Mouse (Mus musculus) embryonic facial prominence, embryonic 11.5 days (tissue): ENCODE data around the gene Ap3b1. TPM values are rescaled to one million over a fixed set of nuclear protein-coding genes. Genes with fewer than 3 reads are reported as not detected.
"Not testable (repeated sequence)": the region's sequence is repeated elsewhere in the genome, so short reads cannot be mapped to it uniquely, and the experiment has no call there.

Experiments
- ATAC-seq: fragments of 200-750 bp; cut with Nextera tagmentation; replicated peaks from 2 replicates; pipeline ENCODE4 v1.8.0; 2017; ENCODE audit warnings: low read depth; ENCODE audit not compliant: insufficient number of reproducible peaks, low FRiP score, low TSS enrichment
- DNase-seq: peaks from one replicate; pipeline ENCODE4 v3.0.0-alpha.2; 2015; ENCODE audit warnings: low spot score
- H3K27ac ChIP-seq: fragments of 300-500 bp; sonication (generic); replicated peaks from 2 replicates; pipeline ENCODE4 v1.5.1; 2014; ENCODE audit warnings: mild to moderate bottlenecking, low read depth, low read length, control low read depth
- H3K27me3 ChIP-seq: fragments of 300-500 bp; sonication (generic); 2 replicates; pipeline ENCODE4 v1.6.1; 2014; ENCODE audit warnings: mild to moderate bottlenecking, low read length, moderate library complexity, mixed read lengths; ENCODE audit not compliant: control insufficient read depth, insufficient read depth
- H3K36me3 ChIP-seq: fragments of 300-500 bp; sonication (generic); replicated peaks from 2 replicates; pipeline ENCODE4 v1.6.1; 2014; ENCODE audit warnings: low read depth, mild to moderate bottlenecking, low read length, moderate library complexity, mixed read lengths; ENCODE audit not compliant: control insufficient read depth, insufficient read depth
- H3K4me1 ChIP-seq: fragments of 300-500 bp; sonication (generic); 2 replicates; pipeline ENCODE4 v1.6.1; 2014; ENCODE audit warnings: low read length, mixed read lengths; ENCODE audit not compliant: control insufficient read depth, insufficient read depth
- H3K4me2 ChIP-seq: fragments of 300-500 bp; sonication (generic); 2 replicates; pipeline ENCODE4 v1.6.1; 2014; ENCODE audit warnings: low read depth, mild to moderate bottlenecking, control low read depth, low read length, moderate library complexity
- H3K4me3 ChIP-seq: fragments of 300-500 bp; sonication (generic); 2 replicates; pipeline ENCODE4 v1.5.1; 2014; ENCODE audit warnings: low read depth, low read length, control low read depth
- H3K9ac ChIP-seq: fragments of 300-500 bp; sonication (generic); replicated peaks from 2 replicates; pipeline ENCODE4 v1.6.1; 2014; ENCODE audit warnings: mild to moderate bottlenecking, control low read depth, low read length
- H3K9me3 ChIP-seq: fragments of 300-500 bp; sonication (generic); replicated peaks from 2 replicates; pipeline ENCODE4 v1.6.1; 2016; ENCODE audit warnings: mild to moderate bottlenecking, low read length, inconsistent platforms, mixed read lengths; ENCODE audit not compliant: control insufficient read depth
- WGBS: fragments of 180-500 bp; shearing (Covaris S2); extraction: QIAGEN DNeasy Blood & Tissue Kit; methylation state at CpG from one replicate; pipeline ENCODE4 v1.1.7; 2014; 5-methylcytosine and 5-hydroxymethylcytosine counted together
- polyA plus RNA-seq: library from polyadenylated mRNA; unstranded; fragments of >200 nt; fragmentation: Nextera tagmentation; extraction: Ambion mirVana; gene quantifications from 2 replicates; pipeline ENCODE4 v1.2.1, GENCODE M21; 2014

Ap3b1 gene
- polyA plus RNA-seq, 1 experiment from 2014 or later = 43.4 TPM

DNA sequence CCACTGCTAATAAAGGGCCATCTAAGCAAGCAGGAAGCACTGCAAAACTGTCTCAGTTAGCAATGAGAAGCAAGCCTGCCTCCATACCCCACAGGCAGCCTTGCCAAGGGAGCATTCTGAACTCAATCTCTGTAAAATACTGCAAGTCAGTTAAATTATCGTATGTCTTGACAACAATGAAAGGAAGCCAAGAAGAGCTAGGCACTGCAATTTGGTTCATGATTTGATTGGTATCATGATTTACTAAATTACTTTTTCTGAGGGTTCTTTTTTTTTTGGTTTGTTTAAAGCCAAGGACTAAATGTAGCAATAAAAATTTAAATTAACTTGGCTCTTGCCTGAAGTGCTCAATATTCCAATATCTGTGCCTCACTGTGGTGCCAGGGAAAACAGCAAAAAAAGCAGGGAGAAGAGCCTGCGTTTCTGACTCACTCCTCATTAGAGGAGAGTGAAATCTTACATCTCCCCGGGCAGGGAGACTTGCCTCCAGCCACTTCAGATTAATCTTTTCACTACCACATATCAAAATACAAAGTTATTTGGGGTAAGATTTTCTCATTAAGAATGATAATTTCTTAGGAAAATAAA is 28.3 kb upstream of the Ap3b1 start:
- no peak for DNase-seq
- ATAC-seq = no peak
- no peak overlapping the region for H3K27ac ChIP-seq
- WGBS = 74% methylated on average over 3 of the region's 3 CpGs
- no peak overlapping the region for H3K9ac ChIP-seq
- no peaks in the 10 kb centered on the region for H3K9me3 ChIP-seq
- no peaks in the 10 kb centered on the region for H3K27me3 ChIP-seq
- no peaks in the 10 kb centered on the region for H3K36me3 ChIP-seq
- no peaks in the 10 kb centered on the region for H3K4me1 ChIP-seq
- no peak overlapping the region for H3K4me2 ChIP-seq
- no peak overlapping the region for H3K4me3 ChIP-seq

DNA sequence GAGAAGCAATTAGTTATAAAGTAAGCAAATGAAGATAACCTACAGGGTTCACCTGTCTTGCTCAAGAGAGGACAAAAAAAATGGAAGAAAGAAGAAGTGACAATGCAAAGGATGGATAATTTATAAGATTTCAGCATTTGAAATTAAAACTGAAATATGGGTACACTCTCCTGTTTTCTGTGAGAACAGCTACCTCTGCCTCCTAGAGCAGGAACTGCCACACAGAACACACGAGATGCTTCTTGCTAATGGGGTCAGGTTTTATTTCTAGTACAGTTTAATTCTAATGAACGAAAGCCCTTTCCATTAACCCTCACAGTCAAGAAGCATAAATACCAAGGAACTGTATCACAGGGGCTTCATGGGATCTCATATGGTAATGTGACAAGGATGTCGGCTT is 20.4 kb upstream of the Ap3b1 start:
- ATAC-seq (no peak), DNase-seq (no peak)
- no peak overlapping the region for H3K4me2 ChIP-seq
- H3K9ac ChIP-seq = no peak overlapping the region
- no peak overlapping the region for H3K4me3 ChIP-seq
- no peaks in the 10 kb centered on the region for H3K9me3 ChIP-seq
- WGBS = 80% methylated on average over 3 of the region's 3 CpGs
- no peaks in the 10 kb centered on the region for H3K36me3 ChIP-seq
- H3K27me3 ChIP-seq = no peaks in the 10 kb centered on the region
- H3K4me1 ChIP-seq = no peaks in the 10 kb centered on the region
- no peak overlapping the region for H3K27ac ChIP-seq

DNA sequence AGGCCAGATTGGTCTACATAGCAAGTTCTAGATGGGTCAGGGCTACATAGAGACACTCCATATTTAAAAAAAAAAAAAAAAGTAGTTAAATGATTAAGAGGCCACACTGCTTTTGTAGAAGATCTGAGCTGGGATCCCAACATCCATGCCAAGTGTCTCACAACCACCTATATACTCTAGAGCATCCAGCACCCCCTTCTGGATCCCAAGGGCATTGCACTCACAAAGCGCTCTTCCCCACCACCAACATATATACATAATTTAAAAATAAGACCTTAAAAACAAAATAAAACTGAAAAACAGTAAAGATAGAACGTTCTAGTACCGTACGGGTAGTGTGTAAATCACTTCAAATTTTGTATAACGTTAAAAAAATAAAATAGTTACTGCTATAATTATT is 15.6 kb upstream of the Ap3b1 start:
- ATAC-seq (no peak), DNase-seq (no peak)
- no peaks in the 10 kb centered on the region for H3K36me3 ChIP-seq
- H3K4me2 ChIP-seq = no peak overlapping the region
- no peaks in the 10 kb centered on the region for H3K4me1 ChIP-seq
- no peaks in the 10 kb centered on the region for H3K9me3 ChIP-seq
- no peak overlapping the region for H3K27ac ChIP-seq
- no peak overlapping the region for H3K9ac ChIP-seq
- 87% methylated on average over 5 of the region's 5 CpGs for WGBS
- no peaks in the 10 kb centered on the region for H3K27me3 ChIP-seq
- no peak overlapping the region for H3K4me3 ChIP-seq

DNA sequence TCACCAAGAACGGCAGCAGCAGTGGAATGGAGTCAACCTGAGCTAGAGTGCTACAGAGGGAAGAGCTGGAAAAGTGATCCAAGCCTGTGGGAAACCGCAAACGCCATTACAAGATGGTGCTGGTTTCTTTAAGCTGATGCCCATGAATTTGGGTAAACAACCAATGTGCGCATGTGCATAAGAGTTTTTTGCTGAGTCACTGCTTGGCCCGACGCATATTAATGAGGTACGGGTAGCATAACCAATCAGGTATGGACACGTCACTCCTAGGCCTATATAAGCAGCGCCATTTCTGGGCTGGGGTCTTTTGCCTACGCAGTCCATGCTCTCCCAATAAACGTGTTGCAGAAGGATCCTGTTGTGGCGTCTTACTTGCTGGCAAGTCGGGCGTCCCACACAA is 14.2 kb upstream of the Ap3b1 start:
- H3K4me2 ChIP-seq, ATAC-seq, H3K9me3 ChIP-seq, DNase-seq, H3K4me1 ChIP-seq, H3K27ac ChIP-seq, H3K4me3 ChIP-seq, H3K27me3 ChIP-seq, H3K9ac ChIP-seq, H3K36me3 ChIP-seq: not testable (repeated sequence)
- WGBS = 97% methylated on average over 14 of the region's 14 CpGs

DNA sequence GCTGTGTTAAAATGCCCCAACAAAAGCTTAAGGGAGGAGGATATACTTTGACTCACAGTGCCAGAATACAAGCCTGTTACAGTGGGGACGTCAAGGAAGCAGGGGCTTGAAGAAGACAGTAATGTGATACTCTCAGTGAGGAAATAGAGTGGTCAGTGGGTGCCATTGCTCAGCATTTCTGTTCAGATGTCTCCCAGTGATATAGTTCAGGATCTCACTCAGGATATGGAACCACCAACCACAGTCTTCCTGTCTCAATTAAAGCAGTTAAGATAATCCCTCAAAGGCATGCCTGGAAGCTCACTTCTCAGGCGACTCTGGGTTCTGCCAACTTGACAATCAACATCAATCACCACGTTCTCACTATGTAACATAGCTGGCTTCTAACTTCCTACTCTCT is 4.2 kb upstream of the Ap3b1 start:
- H3K27me3 ChIP-seq = no peaks in the 10 kb centered on the region

DNA sequence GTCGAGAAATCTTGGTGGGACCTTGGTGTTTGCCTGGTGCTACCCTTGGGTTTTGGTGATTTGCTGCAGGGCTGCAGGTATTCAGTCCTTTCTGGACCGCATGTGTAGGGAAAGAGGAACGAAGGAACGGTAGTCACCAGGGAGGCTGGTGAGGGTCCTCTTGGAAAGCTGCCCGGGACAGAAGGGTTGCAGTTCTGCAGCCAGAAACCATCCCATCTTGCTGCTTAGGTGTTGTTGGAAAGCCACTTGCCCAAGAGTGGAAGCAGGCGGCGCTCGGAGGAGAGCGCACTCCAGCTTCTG is 709 bp upstream of the Ap3b1 start:
- peak overlapping the region; percentile 82 for H3K9ac ChIP-seq
- H3K4me1 ChIP-seq = no peaks in the 10 kb centered on the region
- WGBS = under 1% methylated on average over 9 of the region's 9 CpGs
- no peaks in the 10 kb centered on the region for H3K36me3 ChIP-seq
- no peak for ATAC-seq
- H3K27me3 ChIP-seq = no peaks in the 10 kb centered on the region
- H3K4me3 ChIP-seq = peak overlapping the region; percentile 82
- H3K27ac ChIP-seq = peak overlapping the region; percentile 66
- peak overlapping the region; percentile 70 for H3K4me2 ChIP-seq
- no peaks in the 10 kb centered on the region for H3K9me3 ChIP-seq
- no peak for DNase-seq

More for the DNA sequence above, 4.2 kb upstream of the Ap3b1 start:
- H3K9me3 ChIP-seq = no peaks in the 10 kb centered on the region
- ATAC-seq (no peak), DNase-seq (no peak)
- H3K4me1 ChIP-seq = no peaks in the 10 kb centered on the region
- H3K27ac ChIP-seq = no peak overlapping the region
- H3K36me3 ChIP-seq = no peaks in the 10 kb centered on the region
- H3K4me3 ChIP-seq = no peak overlapping the region
- 82% methylated on average over 3 of the region's 3 CpGs for WGBS
- no peak overlapping the region for H3K4me2 ChIP-seq
- H3K9ac ChIP-seq = no peak overlapping the region

DNA sequence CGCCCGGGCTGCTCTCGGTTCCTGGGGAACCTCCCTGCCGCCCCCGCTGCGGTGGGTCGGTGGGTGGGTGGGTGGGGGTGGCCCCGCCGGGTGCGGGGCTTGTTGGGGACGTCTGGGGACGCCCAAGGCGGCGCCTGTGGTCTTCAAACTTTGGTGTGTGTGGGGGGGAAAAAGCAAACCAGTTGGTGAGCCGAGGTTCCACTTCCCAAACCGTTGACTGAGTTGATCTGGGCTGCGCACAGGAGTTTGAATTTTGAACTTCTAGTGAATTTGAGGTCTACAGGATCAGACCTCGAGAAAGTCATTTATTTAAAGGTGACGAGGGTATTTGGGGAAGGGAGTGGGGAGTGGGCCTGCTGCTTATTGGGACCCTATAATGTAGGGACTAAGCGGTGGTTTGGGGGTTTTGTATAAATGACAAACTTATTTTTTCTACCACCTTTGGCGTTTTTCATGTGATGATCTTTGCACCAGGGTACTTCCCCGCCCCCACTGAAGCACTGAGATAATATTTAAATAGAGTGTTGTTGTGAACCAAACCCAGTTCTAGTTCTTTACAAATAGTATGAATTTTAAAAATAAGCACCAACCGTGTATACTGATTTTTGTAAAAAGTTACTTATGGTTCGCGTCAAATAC is 641 bp downstream of the Ap3b1 start:
- DNase-seq (no peak), ATAC-seq (peak; percentile 41; the same call in 1 of the 2 replicates)
- 19% methylated on average over 24 of the region's 25 CpGs for WGBS
- no peaks in the 10 kb centered on the region for H3K4me1 ChIP-seq
- H3K9ac ChIP-seq = peak overlapping the region; percentile 82
- H3K27ac ChIP-seq = peak overlapping the region; percentile 52; the same call in 1 of the 2 replicates
- H3K9me3 ChIP-seq = no peaks in the 10 kb centered on the region
- no peaks in the 10 kb centered on the region for H3K36me3 ChIP-seq
- peak overlapping the region; percentile 82 for H3K4me3 ChIP-seq
- H3K4me2 ChIP-seq = peak overlapping the region; percentile 77
- H3K27me3 ChIP-seq = no peaks in the 10 kb centered on the region

DNA sequence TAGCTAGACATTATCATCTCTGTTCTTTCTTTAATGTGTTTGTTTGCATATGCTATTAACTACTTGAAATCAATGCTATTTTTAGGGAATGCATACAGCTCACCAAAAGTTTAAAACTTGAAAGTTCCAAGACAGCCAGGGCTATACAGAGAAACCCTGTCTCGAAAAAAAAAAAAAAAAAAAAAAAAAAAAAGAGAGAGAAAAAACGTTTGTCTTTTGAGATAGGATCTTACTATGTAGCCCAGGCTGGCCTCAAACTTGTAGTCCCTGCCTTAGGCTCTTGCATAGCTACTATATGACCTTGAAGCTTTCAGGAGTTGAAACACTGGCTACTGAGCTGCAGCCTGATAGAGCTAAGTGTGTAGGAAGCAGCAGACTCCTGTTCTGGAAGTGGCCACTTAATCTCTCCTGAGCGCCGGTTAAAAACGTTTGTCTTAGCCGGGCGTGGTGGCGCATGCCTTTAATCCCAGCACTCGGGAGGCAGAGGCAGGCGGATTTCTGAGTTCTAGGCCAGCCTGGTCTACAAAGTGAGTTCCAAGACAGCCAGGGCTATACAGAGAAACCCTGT is 2.3 kb downstream of the Ap3b1 start:
- not testable (repeated sequence) for H3K36me3 ChIP-seq, H3K27ac ChIP-seq, H3K4me1 ChIP-seq, H3K9me3 ChIP-seq, H3K9ac ChIP-seq, H3K4me2 ChIP-seq, DNase-seq, H3K4me3 ChIP-seq, ATAC-seq, H3K27me3 ChIP-seq
- WGBS = 97% methylated on average over 10 of the region's 10 CpGs
